Mouse (Mus musculus): ENCODE measurements around the gene Des.

GRCm38 (mm10) chr1:75387929-75388897 is 28.1 kb downstream of the Des start:
- no peak for TF ChIP-seq CTCF (IDR thresholded peaks at IDR 0.05; ENCODE audit: extremely low read depth, insufficient read depth, low read length)
- TF ChIP-seq POLR2A (IDR thresholded peaks at IDR 0.05; ENCODE audit: extremely low read depth, insufficient read depth, low read length) = no peak

All from cortical plate, adult 2 months (tissue).